Mouse (Mus musculus) ES-Bruce4 (cell line): ENCODE results near the gene Hectd4. TPM values are rescaled to one million over a fixed set of nuclear protein-coding genes. Genes with fewer than 3 reads are reported as not detected.

Experiments used
- H3K27ac ChIP-seq: 2 replicates; pipeline ENCODE4 v1.5.1; 2012; ENCODE audit warnings: low read length, inconsistent platforms; ENCODE audit not compliant: insufficient read depth
- H3K27me3 ChIP-seq: 2 replicates; pipeline ENCODE4 v1.6.1; 2012; ENCODE audit warnings: mild to moderate bottlenecking, low read length, inconsistent platforms; ENCODE audit not compliant: control insufficient read depth, poor library complexity, insufficient read depth, severe bottlenecking
- H3K36me3 ChIP-seq: 2 replicates; pipeline ENCODE4 v1.6.1; 2012; ENCODE audit warnings: inconsistent platforms, mild to moderate bottlenecking, low read length, moderate library complexity; ENCODE audit not compliant: control insufficient read depth, poor library complexity, insufficient read depth, severe bottlenecking
- H3K4me1 ChIP-seq: one replicate; pipeline ENCODE4 v1.8.1; 2011; ENCODE audit warnings: low read length; ENCODE audit not compliant: control insufficient read depth, insufficient read depth
- H3K4me3 ChIP-seq: 2 replicates; pipeline ENCODE4 v1.5.1; 2011; ENCODE audit warnings: low read depth, mild to moderate bottlenecking, low read length
- H3K9ac ChIP-seq: 2 replicates; pipeline ENCODE4 v1.6.1; 2012; ENCODE audit warnings: low read depth, mild to moderate bottlenecking, inconsistent platforms; ENCODE audit not compliant: poor library complexity, severe bottlenecking
- H3K9me3 ChIP-seq: replicated peaks from 2 replicates; pipeline ENCODE4 v1.6.1; 2012; ENCODE audit warnings: mild to moderate bottlenecking, low read length, inconsistent platforms; ENCODE audit not compliant: control insufficient read depth, poor library complexity, insufficient read depth, severe bottlenecking
- CTCF ChIP-seq: IDR thresholded peaks from one replicate; pipeline ENCODE4 v1.8.1; 2011; ENCODE audit warnings: low read depth, low read length
- EP300 ChIP-seq: IDR thresholded peaks from 2 replicates; pipeline ENCODE4 v1.6.1; 2011; ENCODE audit warnings: low read depth, low read length; ENCODE audit not compliant: insufficient read depth
- POLR2A ChIP-seq: IDR thresholded peaks from one replicate; pipeline ENCODE4 v1.8.1; 2011; ENCODE audit warnings: low read length; ENCODE audit not compliant: insufficient read depth
- polyA plus RNA-seq: library from polyadenylated mRNA; stranded (reverse); fragments of >200 nt; gene quantifications from 2 replicates; pipeline ENCODE4 v1.2.4, GENCODE M21; 2011; ENCODE audit warnings: low read depth; ENCODE audit not compliant: missing spikeins, insufficient read depth, insufficient read length

The Hectd4 gene
- polyA plus RNA-seq = 13.5 and 15.9 TPM in 2 replicates

- H3K9me3 ChIP-seq = no peaks in the 10 kb centered on the region
- no peaks in the 10 kb centered on the region for H3K36me3 ChIP-seq
- H3K27ac ChIP-seq = no peak within 1 kb of the TSS
- TF ChIP-seq EP300 (no peak), POLR2A (peak; percentile 78)
- no peaks in the 10 kb centered on the region for H3K27me3 ChIP-seq
- peak within 1 kb of the TSS; percentile 93 for H3K9ac ChIP-seq
- peak within 1 kb of the TSS; percentile 87 for H3K4me3 ChIP-seq
- H3K4me1 ChIP-seq = no peaks in the 10 kb centered on the region
Measured at GRCm38 (mm10) chr5:121219980-121220731, at the start of gene Hectd4. TSS of gene Hectd4 (plus strand) at chr5:121220219.

- H3K27ac ChIP-seq = no peak overlapping the region
- H3K4me3 ChIP-seq = no peak overlapping the region
- no peaks in the 10 kb centered on the region for H3K27me3 ChIP-seq
- no peaks in the 10 kb centered on the region for H3K9me3 ChIP-seq
- no peak overlapping the region for H3K9ac ChIP-seq
- TF ChIP-seq POLR2A (no peak), EP300 (no peak), CTCF (no peak)
- H3K4me1 ChIP-seq = no peaks in the 10 kb centered on the region
- peaks cover 13% of the 10 kb centered on the region for H3K36me3 ChIP-seq
Measured at GRCm38 (mm10) chr5:121172835-121173234, 47.2 kb upstream of the Hectd4 start.

- Histone ChIP-seq H3K9ac (no peak overlapping the region), H3K4me1 (no peaks in the 10 kb centered on the region), H3K4me3 (no peak overlapping the region), H3K9me3 (no peaks in the 10 kb centered on the region), H3K27ac (no peak overlapping the region), H3K36me3 (no peaks in the 10 kb centered on the region), H3K27me3 (no peaks in the 10 kb centered on the region)
- TF ChIP-seq EP300 = no peak
- TF ChIP-seq CTCF = no peak
- TF ChIP-seq POLR2A = no peak
Measured at GRCm38 (mm10) chr5:121179077-121179857, 40.8 kb upstream of the Hectd4 start.

GRCm38 (mm10) chr5:121183269-121183668, 36.8 kb upstream of the Hectd4 start:
- Histone ChIP-seq H3K36me3 (no peaks in the 10 kb centered on the region), H3K4me1 (no peaks in the 10 kb centered on the region)
- TF ChIP-seq CTCF (no peak), EP300 (no peak), POLR2A (no peak)

GRCm38 (mm10) chr5:121184375-121184774, 35.6 kb upstream of the Hectd4 start:
- no peak overlapping the region for H3K9ac ChIP-seq
- no peaks in the 10 kb centered on the region for H3K36me3 ChIP-seq
- no peak overlapping the region for H3K27ac ChIP-seq
- H3K4me3 ChIP-seq = no peak overlapping the region
- no peaks in the 10 kb centered on the region for H3K27me3 ChIP-seq
- H3K9me3 ChIP-seq = no peaks in the 10 kb centered on the region
- TF ChIP-seq POLR2A (no peak), CTCF (no peak), EP300 (no peak)
- no peaks in the 10 kb centered on the region for H3K4me1 ChIP-seq

More at GRCm38 (mm10) chr5:121183269-121183668, 36.8 kb upstream of the Hectd4 start:
- H3K27ac ChIP-seq = no peak overlapping the region
- H3K9me3 ChIP-seq = no peaks in the 10 kb centered on the region
- H3K4me3 ChIP-seq = no peak overlapping the region
- no peaks in the 10 kb centered on the region for H3K27me3 ChIP-seq
- H3K9ac ChIP-seq = no peak overlapping the region

- Histone ChIP-seq H3K36me3 (no peaks in the 10 kb centered on the region), H3K9ac (no peak overlapping the region), H3K9me3 (no peaks in the 10 kb centered on the region), H3K27ac (no peak overlapping the region), H3K4me1 (no peaks in the 10 kb centered on the region), H3K4me3 (no peak overlapping the region), H3K27me3 (no peaks in the 10 kb centered on the region)
- TF ChIP-seq POLR2A (no peak), EP300 (no peak), CTCF (no peak)
Measured at GRCm38 (mm10) chr5:121184945-121185551, 35.0 kb upstream of the Hectd4 start.
